Mouse (Mus musculus) heart, adult 9 months (tissue): ENCODE data around the gene Stoml1.

Experiments
- DNase-seq, 2 experiments: peaks; one replicate each; pipeline ENCODE4 v3.0.0; 2022; ENCODE audit warnings: low spot score in 2 of 2

Stoml1 gene

GRCm38 (mm10) chr9:58272068-58272541, 19.1 kb downstream of the Stoml1 start:
- no peak for DNase-seq

GRCm38 (mm10) chr9:58272855-58273254, 19.9 kb downstream of the Stoml1 start:
- no peak for DNase-seq

GRCm38 (mm10) chr9:58274101-58274604, 21.2 kb downstream of the Stoml1 start:
- DNase-seq = no peak

- no peak for DNase-seq
These were observed 21.7 kb downstream of the Stoml1 start for GRCm38 (mm10) chr9:58274626-58275025.

GRCm38 (mm10) chr9:58275115-58275774, 22.3 kb downstream of the Stoml1 start:
- peak; percentile 54 to 74 for DNase-seq

DNA sequence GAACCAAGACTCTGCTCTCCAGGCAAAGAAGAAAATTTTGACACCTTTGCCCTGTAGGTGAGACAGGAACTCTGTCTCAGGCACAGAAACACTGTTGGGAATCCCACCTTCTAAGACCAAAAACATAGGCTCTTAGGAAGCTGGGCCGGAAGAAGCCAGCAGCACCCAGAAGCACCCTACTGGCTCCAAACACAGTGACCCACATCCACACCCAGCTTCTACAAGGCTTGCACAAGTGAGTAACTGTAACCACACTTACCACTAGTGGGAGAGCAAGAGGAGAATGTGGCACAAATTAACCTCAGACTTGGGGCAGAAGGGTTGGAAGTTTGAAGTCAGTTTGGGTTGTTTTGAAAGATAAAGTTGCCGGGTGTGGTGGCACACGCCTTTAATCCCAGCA, 22.8 kb downstream of the Stoml1 start:
- no peak for DNase-seq

DNA sequence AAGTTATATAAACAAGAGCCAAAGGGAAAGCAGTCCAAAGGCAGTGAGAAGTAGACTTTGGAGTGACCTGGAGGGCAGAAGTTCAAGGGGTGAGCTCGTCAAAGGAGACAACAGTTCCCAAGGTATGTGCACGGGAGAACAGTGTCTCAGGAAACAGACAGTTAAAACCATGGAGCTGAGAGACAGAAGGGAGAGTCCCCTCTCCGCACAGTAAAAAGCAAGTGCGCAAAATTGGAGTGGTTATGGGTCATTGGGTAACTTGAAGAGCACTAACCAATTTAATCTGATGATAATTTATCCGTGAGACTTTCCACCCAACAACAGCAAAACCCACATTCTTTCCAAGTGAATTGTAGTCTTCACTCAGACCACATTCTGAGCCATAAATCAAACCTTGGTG, 23.4 kb downstream of the Stoml1 start:
- DNase-seq = no peak

DNA sequence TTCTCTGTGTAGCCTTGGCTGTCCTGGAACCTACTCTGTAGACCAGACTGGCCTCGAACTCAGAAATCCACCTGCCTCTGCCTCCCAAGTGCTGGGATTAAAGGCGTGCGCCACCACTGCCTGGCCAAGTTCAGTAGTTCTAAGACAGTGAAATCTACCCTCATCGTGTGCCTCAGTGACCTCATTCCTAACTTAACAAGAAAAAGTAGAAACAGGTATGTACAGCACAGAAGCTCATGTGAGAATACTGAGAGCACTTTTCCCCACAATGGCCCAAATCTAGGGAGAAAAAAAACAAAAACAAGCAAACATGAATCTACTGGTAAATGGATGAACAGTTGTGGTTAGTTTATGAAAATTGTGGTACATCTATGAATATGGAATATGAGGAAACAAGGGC, 25.3 kb downstream of the Stoml1 start:
- no peak for DNase-seq

DNA sequence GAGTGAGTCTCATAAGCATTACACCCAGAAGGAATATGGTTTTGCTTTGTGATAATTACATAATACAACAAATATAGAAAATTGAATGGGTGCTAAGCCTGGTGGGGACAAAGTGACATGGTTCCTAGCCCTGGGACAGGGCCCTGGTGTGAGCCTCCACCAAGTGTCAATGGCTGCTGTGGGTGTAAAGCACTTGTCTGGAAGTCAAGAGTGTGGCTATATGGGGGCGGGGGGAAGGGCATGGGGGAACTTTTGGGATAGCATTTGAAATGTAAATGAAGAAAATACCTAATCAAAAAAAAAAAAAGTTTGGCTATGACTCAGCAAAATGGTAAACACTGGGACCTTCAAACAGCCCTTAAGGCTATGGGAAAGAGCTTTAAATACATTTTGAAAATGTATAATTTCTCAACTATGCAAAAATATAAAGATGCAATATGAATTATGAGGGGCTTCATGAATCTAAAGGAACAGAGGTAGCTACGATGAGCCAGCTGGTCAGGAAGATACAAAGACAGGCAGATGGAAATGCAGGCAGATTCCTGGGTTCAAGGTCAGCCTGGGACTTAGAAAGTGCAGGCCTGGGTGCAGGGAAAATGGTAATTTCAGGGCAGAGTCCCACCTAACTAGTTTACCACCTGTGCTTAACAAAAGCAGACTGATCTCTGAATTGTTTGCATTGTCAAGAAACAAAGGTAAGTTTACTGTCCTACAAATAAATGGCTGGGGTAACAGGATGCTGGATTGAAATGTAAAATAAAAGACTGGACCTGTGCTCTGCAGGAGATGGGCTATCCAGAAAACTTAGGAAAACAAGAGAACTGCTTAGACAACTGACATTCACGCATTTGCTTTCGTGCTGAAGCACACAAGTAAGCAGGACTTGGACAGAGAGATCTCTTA, 26.1 kb downstream of the Stoml1 start:
- DNase-seq = no peak

- no peak for DNase-seq
These were observed 26.8 kb downstream of the Stoml1 start for GRCm38 (mm10) chr9:58279780-58280179.

GRCm38 (mm10) chr9:58280259-58281109, 27.5 kb downstream of the Stoml1 start:
- peak; percentile 84 to 85 for DNase-seq

DNA sequence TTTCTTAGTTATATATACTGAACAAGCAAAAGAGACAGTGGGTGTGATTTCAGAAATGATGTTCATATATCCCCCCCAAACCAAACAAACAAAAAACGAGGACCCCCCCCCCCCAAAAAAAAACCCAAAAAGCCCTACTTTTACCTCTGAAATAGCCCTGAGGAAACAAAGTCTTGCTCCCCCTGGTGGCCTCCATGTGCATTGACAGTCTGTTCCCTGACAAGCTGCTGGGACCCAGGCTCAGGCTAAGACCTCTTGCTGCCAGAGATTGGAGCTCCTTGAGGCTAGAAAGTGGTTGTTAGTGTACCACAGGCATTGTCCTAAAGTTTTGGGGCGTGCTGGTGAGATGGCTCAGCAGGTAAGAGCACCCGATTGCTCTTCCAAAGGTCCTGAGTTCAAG, 28.6 kb downstream of the Stoml1 start:
- no peak for DNase-seq

DNA sequence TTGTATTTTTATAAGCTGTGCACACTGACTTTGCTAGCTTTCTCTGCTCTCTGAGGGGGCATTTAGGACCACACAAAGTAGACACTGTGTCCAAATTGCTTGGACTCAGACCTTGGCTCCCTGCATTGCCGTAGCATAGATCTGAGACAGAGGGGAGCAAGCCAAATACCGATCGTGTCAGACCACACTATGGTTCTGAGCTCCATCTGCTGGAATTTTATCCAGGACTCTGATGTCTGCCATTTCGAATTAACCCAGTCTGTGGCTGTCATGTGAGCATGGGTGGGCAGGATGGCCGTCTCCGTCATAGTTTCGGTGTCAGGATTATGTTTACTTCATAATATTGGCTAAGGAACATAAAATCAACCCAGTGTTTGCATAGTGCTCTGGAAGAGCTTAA, 30.5 kb downstream of the Stoml1 start:
- no peak for DNase-seq

- DNase-seq = no peak
These were observed 36.1 kb downstream of the Stoml1 start for GRCm38 (mm10) chr9:58289090-58289489.

- no peak for DNase-seq
These were observed 36.9 kb downstream of the Stoml1 start for GRCm38 (mm10) chr9:58289901-58290300.

DNA sequence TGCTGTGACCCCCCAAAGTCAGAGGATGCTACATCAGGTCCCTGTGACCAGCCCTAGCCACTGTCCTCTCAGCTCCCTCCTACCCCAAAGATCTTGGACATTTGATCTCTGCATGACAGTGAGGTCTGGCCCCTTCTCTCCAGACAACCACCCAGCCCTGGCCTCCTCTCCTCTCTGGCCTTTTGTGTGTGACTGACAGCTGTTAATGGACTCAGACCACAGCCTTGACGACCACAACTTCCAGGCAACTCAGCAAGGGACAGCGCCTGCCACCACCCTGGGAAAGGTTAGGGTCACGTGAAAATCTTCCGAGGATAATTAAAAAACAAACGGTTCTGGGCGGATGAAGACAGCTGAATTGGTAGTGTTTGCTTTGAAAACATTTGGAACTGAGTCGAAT, 41.6 kb downstream of the Stoml1 start:
- no peak for DNase-seq

DNA sequence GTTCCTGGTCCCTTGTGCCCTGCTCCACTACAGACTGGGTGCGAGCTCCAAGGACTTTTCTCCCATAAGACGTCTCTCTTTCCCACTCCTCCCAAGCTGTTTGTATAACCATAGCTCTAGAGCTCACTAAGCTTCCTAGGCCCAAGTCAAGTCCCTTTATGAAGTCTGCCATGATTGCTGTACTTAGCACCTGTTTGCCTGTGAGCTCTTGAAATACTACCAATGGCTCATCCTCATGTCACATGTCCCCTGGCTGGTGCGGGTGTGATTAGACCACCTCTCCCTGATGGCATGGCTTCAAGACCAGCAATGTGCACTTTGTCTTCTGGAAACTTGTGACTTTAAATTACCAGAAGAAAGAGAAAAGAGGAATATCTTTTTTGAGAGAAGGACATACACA, 42.4 kb downstream of the Stoml1 start:
- DNase-seq = no peak

GRCm38 (mm10) chr9:58295766-58296361, 42.9 kb downstream of the Stoml1 start:
- peak; percentile 75 to 81 for DNase-seq

- no peak for DNase-seq
These were observed 44.1 kb downstream of the Stoml1 start for GRCm38 (mm10) chr9:58297065-58297464.

DNA sequence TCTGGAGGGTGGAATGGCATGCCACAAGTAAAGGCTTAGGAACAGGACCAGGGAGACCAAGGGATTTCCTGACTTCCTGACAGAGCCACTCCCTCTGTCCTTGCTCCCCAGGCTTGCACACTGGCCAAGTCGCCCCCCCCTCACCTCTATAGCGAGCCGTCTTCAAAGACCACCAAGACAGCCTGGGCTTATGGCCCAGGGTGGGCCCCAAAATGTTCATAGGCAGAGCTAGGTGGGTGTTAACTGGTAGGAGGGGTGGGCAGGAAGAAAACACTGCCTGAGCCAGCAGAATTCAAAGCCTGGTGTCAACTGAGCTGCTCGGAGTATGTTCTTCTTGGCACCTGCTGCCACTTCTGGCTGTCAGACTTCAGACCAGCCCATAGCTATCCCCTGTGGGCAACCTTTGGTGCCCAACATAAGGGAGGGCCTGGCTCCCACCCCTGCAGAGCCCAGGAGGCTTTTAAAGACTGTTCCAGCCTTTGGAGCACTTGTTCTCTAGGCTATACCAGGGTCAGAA, 45.1 kb downstream of the Stoml1 start:
- no peak for DNase-seq

- DNase-seq = peak in 1 of 2 experiments; percentile 61
These were observed 46.4 kb downstream of the Stoml1 start for GRCm38 (mm10) chr9:58299356-58299799.
